Mouse (Mus musculus) heart, postnatal 0 days (tissue): ENCODE results near the gene 1110008P14Rik.

Experiments
- CTCF ChIP-seq: IDR thresholded peaks from 2 replicates; pipeline ENCODE4 v1.5.1; 2016; ENCODE audit warnings: antibody characterized with exemption, control low read depth, low read depth
- EP300 ChIP-seq: IDR thresholded peaks from 2 replicates; pipeline ENCODE4 v1.6.1; 2016; ENCODE audit warnings: antibody characterized with exemption, low read depth

DNA sequence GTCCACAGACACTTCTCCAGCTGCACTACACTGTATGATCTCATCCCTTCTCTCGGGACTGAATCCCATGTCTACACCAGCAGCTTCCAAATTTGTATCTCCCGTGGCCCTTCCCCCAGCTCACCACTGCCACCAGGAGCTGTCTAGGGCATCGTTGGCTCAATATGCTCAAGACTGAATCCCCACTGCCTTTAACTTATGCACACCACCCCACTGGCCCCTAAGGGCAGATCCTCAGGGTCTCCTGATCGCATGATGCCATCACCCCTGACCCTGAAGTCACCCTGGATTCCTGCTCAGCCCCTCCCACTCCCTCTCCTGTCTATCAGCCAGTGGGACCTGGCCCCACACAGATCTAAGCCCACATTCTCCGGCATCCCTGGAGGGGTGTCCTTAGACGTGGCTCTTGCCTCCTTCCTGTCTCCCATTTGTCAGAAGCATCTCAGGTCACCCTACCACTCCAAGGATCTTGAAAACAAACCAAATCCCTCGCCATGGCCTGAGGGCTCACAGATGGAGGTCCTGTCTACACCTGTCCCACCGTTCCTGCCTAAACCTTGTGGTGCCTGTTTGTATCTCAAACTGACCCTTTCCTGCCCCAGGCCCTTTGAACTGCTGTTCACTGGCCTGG lies 32.0 kb downstream of the 1110008P14Rik start:
- TF ChIP-seq CTCF, result no peak
- no peak for TF ChIP-seq EP300
